Mouse (Mus musculus) ES-Bruce4 (cell line): Measurements from ENCODE around the gene Slc25a4.

Experiments used
- CTCF ChIP-seq: IDR thresholded peaks from one replicate; pipeline ENCODE4 v1.8.1; 2011; ENCODE audit warnings: low read depth, low read length
- EP300 ChIP-seq: IDR thresholded peaks from 2 replicates; pipeline ENCODE4 v1.6.1; 2011; ENCODE audit warnings: low read depth, low read length; ENCODE audit not compliant: insufficient read depth
- POLR2A ChIP-seq: IDR thresholded peaks from one replicate; pipeline ENCODE4 v1.8.1; 2011; ENCODE audit warnings: low read length; ENCODE audit not compliant: insufficient read depth

DNA sequence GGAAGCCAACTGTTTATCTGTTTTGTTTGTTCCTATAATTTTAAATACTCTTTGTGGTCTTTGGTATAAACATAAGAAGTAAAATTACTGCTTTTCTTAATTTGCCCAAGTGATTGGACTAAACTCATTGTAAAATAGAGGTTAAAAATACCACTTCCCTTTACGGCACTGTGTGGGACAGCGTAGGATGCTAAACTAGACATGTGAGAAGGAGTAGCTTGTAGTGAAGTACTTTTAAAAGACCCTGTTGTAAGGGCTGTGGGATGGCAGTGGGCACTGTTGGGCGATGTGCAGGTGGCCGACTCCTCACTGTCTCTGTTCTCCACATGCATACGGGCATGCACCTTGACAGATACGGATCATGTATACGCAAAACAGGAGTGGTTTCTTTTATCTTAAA, 30.9 kb downstream of the Slc25a4 start:
- TF ChIP-seq CTCF = no peak
- no peak for TF ChIP-seq POLR2A
- no peak for TF ChIP-seq EP300
